Mouse (Mus musculus) embryonic facial prominence, embryonic 12.5 days (tissue): ENCODE results near the gene Akna. TPM values are rescaled to one million over a fixed set of nuclear protein-coding genes. Genes with fewer than 3 reads are reported as not detected.

Source experiments
- ATAC-seq: fragments of 200-750 bp; cut with Nextera tagmentation; 2 replicates; pipeline ENCODE4 v1.8.0; 2017; ENCODE audit not compliant: insufficient number of reproducible peaks, insufficient read depth, low FRiP score, low TSS enrichment
- H3K27ac ChIP-seq: fragments of 300-500 bp; sonication (generic); 2 replicates; pipeline ENCODE4 v1.5.1; 2016; ENCODE audit warnings: mild to moderate bottlenecking
- H3K27me3 ChIP-seq: fragments of 300-500 bp; sonication (generic); 2 replicates; pipeline ENCODE4 v1.6.1; 2016; ENCODE audit warnings: mild to moderate bottlenecking, moderate library complexity
- H3K36me3 ChIP-seq: fragments of 300-500 bp; sonication (generic); 2 replicates; pipeline ENCODE4 v1.6.1; 2016; ENCODE audit warnings: mild to moderate bottlenecking
- H3K4me1 ChIP-seq: fragments of 300-500 bp; sonication (generic); 2 replicates; pipeline ENCODE4 v1.6.1; 2016
- H3K4me2 ChIP-seq: fragments of 300-500 bp; sonication (generic); replicated peaks from 2 replicates; pipeline ENCODE4 v1.6.1; 2016; ENCODE audit warnings: mild to moderate bottlenecking, moderate library complexity
- H3K4me3 ChIP-seq: fragments of 300-500 bp; sonication (generic); 2 replicates; pipeline ENCODE4 v1.5.1; 2016; ENCODE audit warnings: mild to moderate bottlenecking
- H3K9ac ChIP-seq: fragments of 300-500 bp; sonication (generic); 2 replicates; pipeline ENCODE4 v1.6.1; 2016; ENCODE audit warnings: mild to moderate bottlenecking, moderate library complexity
- H3K9me3 ChIP-seq: fragments of 300-500 bp; sonication (generic); 2 replicates; pipeline ENCODE4 v1.6.1; 2016; ENCODE audit warnings: mild to moderate bottlenecking, moderate library complexity
- WGBS: fragments of 180-500 bp; shearing (Covaris S2); methylation state at CpG from one replicate; pipeline ENCODE4 v1.1.7; 2016; 5-methylcytosine and 5-hydroxymethylcytosine counted together
- polyA plus RNA-seq: library from polyadenylated mRNA; unstranded; fragments of >200 nt; fragmentation: Nextera tagmentation; extraction: Ambion mirVana; gene quantifications from 2 replicates; pipeline ENCODE4 v1.2.1, GENCODE M21; 2016

Gene Akna
- polyA plus RNA-seq, 1 experiment from 2014 or later = 11.6 TPM

GRCm38 (mm10) chr4:63377483-63377882, 25.7 kb downstream of the Akna start:
- Histone ChIP-seq H3K27ac (no peak overlapping the region), H3K9me3 (no peaks in the 10 kb centered on the region), H3K4me2 (no peak overlapping the region), H3K4me3 (no peak overlapping the region), H3K27me3 (no peaks in the 10 kb centered on the region), H3K4me1 (no peaks in the 10 kb centered on the region), H3K36me3 (peaks cover 97% of the 10 kb centered on the region), H3K9ac (no peak overlapping the region)
- no peak for ATAC-seq
- WGBS = 71% methylated on average over 7 of the region's 7 CpGs

DNA sequence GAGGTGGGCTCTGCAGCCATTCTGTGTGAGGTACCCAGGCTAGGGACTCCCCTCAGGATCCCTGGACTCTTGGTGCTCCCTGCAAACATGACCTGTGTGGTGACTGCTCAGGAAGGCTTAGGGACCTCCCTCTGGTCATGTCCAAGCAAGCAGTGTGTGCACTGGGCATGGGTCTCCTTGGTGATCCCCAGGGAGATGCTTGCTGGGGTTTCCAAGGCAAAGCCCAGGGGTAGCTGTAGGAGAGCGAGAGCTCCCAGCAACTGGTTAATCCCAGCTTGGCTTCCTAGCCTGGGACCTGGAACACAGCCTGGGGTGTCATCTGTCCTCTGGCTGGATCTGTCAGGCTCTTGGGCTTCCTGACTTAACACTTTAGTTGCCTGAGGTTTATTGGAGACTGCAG, 27.8 kb downstream of the Akna start:
- H3K4me1 ChIP-seq = no peaks in the 10 kb centered on the region
- H3K27me3 ChIP-seq = no peaks in the 10 kb centered on the region
- peaks cover 93% of the 10 kb centered on the region for H3K36me3 ChIP-seq
- no peak overlapping the region for H3K4me2 ChIP-seq
- 72% methylated on average over 1 of the region's 1 CpGs for WGBS
- no peak overlapping the region for H3K27ac ChIP-seq
- H3K9me3 ChIP-seq = no peaks in the 10 kb centered on the region
- no peak overlapping the region for H3K9ac ChIP-seq
- H3K4me3 ChIP-seq = no peak overlapping the region
- no peak for ATAC-seq

DNA sequence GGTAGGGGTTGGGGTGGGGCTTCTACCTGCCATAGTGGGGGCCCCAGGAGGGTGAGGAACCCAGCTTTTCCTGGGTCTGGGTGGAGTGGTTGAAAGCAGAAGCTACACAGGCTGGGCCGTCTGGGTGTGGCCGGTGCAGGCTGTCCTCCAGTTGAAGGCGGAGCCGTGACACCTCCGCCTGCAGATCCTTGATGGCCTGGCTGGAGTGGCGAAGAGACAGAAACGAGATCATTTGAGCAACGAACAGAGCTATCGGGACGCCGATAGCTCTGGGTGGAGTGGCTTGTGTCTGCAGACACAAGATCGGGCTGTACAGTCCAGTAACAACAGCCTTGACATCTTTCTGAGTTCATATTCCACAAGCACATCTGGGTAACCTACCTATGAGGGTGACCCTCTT, 28.8 kb downstream of the Akna start:
- Histone ChIP-seq H3K4me3 (no peak overlapping the region), H3K27me3 (no peaks in the 10 kb centered on the region), H3K9ac (no peak overlapping the region), H3K4me1 (no peaks in the 10 kb centered on the region), H3K27ac (no peak overlapping the region), H3K9me3 (no peaks in the 10 kb centered on the region), H3K4me2 (no peak overlapping the region), H3K36me3 (peaks cover 94% of the 10 kb centered on the region)
- 83% methylated on average over 12 of the region's 12 CpGs for WGBS
- ATAC-seq = no peak

DNA sequence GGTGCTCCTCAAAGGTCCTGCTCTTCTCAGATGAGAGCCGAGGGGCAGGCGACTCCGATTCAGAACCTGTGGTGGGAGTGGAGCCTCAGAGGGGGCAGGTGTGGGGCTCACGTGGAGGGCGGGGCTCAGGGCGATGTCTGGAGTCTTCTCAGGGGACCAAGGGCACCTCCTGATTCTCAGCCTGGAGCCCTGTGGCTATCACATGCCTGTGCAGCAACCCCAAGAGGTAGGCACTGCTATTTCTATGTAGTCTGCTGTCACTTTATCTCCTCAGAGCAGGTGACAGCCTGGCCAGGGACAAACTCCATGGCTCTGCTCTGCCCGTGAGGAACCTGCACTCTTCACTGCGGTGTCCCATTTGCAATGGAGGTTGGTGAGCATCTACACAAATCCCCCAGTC, 29.8 kb downstream of the Akna start:
- ATAC-seq = no peak
- Histone ChIP-seq H3K4me1 (no peaks in the 10 kb centered on the region), H3K36me3 (peaks cover 91% of the 10 kb centered on the region), H3K9me3 (no peaks in the 10 kb centered on the region), H3K27ac (no peak overlapping the region), H3K27me3 (no peaks in the 10 kb centered on the region), H3K9ac (no peak overlapping the region), H3K4me2 (no peak overlapping the region), H3K4me3 (no peak overlapping the region)
- 87% methylated on average over 8 of the region's 8 CpGs for WGBS

DNA sequence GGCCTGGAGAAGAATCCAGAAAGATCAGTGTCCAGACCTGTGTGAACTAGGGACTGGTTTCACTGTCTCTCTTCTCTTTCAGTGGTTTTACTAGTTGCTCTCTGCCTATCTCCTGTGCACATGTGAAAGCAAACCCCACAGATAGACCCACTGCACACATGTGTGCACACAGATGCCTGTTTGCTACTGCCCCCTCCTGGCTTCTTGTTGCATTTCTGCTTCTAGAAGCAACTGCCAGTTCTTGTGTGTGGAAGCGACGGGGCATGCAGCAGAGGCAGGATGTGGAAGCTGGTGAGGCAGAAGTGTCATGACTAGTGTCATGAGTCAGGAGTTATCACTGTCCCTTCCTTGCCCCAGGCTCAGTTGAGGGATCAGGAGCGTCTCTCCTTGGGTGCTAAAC, 31.3 kb downstream of the Akna start:
- H3K27ac ChIP-seq = no peak overlapping the region

DNA sequence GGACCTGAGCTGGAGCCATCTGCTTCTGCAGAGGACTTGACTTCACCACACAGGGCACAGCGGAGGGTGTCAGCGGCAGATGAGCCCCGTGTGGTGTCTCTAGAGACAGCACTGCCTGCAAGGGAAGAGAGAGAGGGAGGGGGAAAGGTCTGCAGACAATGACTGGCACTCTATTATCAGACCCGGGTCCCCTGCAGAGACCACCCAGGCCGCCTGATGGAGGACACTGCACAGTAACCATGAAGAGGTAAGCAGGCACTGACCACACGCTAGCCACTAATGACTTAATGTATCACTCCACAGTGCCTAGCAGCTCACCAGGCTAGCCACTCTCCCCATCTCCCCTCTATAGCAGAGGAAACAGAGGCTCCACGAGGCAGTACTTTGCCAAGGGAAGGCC, 32.3 kb downstream of the Akna start:
- H3K27me3 ChIP-seq = no peaks in the 10 kb centered on the region
- no peak overlapping the region for H3K4me2 ChIP-seq
- no peak overlapping the region for H3K9ac ChIP-seq
- H3K27ac ChIP-seq = no peak overlapping the region
- WGBS = 50% methylated on average over 7 of the region's 7 CpGs
- H3K4me1 ChIP-seq = no peaks in the 10 kb centered on the region
- no peaks in the 10 kb centered on the region for H3K9me3 ChIP-seq
- no peak for ATAC-seq
- H3K36me3 ChIP-seq = peaks cover 77% of the 10 kb centered on the region
- H3K4me3 ChIP-seq = no peak overlapping the region

More for the DNA sequence above, 31.3 kb downstream of the Akna start:
- no peak overlapping the region for H3K9ac ChIP-seq
- H3K36me3 ChIP-seq = peaks cover 87% of the 10 kb centered on the region
- H3K27me3 ChIP-seq = no peaks in the 10 kb centered on the region
- H3K4me3 ChIP-seq = no peak overlapping the region
- no peaks in the 10 kb centered on the region for H3K9me3 ChIP-seq
- no peak overlapping the region for H3K4me2 ChIP-seq
- no peak for ATAC-seq
- no peaks in the 10 kb centered on the region for H3K4me1 ChIP-seq
- WGBS = 65% methylated on average over 3 of the region's 3 CpGs

DNA sequence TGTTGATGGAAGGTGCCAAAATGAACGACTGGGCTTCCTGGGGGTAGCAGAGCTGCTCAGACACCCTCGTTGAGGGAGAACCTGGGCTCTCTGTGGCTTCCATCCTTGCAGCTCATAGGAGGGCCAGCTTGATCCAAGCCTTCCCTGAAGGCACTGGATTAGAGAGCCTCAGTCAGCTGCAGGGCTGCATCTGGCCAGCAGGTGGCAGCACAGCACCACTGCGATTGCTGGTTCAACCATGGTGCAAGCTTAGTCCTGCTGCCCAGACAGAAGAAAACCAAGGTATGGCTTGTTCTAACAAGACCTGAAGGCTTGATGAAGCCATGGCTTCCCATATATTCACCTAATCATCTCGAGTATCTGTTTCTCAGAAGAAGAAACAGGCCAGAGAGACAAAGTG, 34.6 kb downstream of the Akna start:
- Histone ChIP-seq H3K4me3 (no peak overlapping the region), H3K9ac (no peak overlapping the region), H3K4me2 (no peak overlapping the region), H3K9me3 (no peaks in the 10 kb centered on the region), H3K27ac (no peak overlapping the region), H3K27me3 (no peaks in the 10 kb centered on the region), H3K4me1 (no peaks in the 10 kb centered on the region), H3K36me3 (peaks cover 54% of the 10 kb centered on the region)
- ATAC-seq = no peak
- WGBS = 14% methylated on average over 4 of the region's 4 CpGs

DNA sequence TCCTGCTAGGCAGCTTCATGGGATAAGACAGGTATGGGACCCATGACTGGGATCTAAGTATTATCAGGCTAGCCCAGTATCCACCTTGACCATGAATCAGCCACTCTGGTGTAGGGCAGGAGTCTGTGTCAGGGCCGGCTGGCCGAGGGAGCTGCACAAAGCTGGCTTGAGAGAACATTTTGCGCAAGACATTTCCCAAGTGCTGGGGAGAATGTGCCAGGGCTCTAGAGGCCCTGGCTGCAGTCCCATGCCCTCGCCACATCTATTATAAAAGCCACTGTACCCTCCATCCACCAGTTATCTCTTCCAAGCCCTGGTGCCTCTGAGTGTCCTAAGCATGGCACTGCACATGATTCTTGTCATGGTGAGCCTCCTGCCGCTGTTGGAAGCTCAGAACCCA, 41.0 kb downstream of the Akna start, which contains the start of gene Orm2:
Orm2 (plus strand) TSS at position 300 of the 400 bp plus-strand sequence.
- Histone ChIP-seq H3K36me3 (no peaks in the 10 kb centered on the region), H3K4me1 (no peaks in the 10 kb centered on the region), H3K27ac (no peak within 1 kb of the TSS), H3K9ac (no peak within 1 kb of the TSS), H3K27me3 (no peaks in the 10 kb centered on the region), H3K4me3 (no peak within 1 kb of the TSS), H3K9me3 (no peaks in the 10 kb centered on the region), H3K4me2 (no peak within 1 kb of the TSS)
- no peak for ATAC-seq
- 93% methylated on average over 5 of the region's 5 CpGs for WGBS

- H3K27ac ChIP-seq = no peak overlapping the region
- ATAC-seq = no peak
- H3K4me1 ChIP-seq = no peaks in the 10 kb centered on the region
Measured at GRCm38 (mm10) chr4:63359861-63360260, 43.3 kb downstream of the Akna start.

DNA sequence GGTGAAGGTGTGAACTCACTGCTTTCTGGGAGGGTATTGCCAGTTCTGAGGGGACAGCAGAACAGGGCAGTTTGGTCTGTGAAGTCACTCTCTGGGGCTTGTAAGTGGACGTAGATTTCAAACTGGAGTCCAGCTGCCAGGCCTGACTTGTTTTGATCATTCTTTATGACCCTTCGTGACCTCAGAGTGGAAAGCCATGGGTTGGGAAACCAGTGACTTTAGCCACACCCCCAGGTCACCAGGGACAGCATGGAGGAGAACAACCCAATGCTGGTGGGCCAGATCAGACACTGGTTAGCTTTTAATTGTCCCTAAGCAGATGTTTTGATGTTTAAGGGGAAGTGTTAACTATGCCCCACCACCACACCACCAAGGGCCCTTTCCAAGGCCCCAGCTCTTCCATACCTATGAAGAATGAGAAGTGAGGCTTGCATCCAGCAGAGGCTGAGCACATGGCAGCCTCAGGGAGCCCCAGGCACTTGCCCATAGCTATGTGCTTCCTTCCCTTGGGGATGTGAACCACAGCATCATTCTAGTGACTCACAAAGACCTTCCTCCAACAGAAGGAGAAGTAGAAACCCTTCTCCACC, 46.1 kb downstream of the Akna start:
- no peaks in the 10 kb centered on the region for H3K9me3 ChIP-seq
- no peak overlapping the region for H3K27ac ChIP-seq
- no peak overlapping the region for H3K9ac ChIP-seq
- no peaks in the 10 kb centered on the region for H3K4me1 ChIP-seq
- H3K36me3 ChIP-seq = no peaks in the 10 kb centered on the region
- H3K27me3 ChIP-seq = no peaks in the 10 kb centered on the region
- ATAC-seq = no peak
- H3K4me3 ChIP-seq = no peak overlapping the region
- 56% methylated on average over 2 of the region's 2 CpGs for WGBS
- H3K4me2 ChIP-seq = no peak overlapping the region

More at GRCm38 (mm10) chr4:63359861-63360260, 43.3 kb downstream of the Akna start:
- H3K4me2 ChIP-seq = no peak overlapping the region
- WGBS = 67% methylated on average over 6 of the region's 6 CpGs
- H3K9ac ChIP-seq = no peak overlapping the region
- H3K9me3 ChIP-seq = no peaks in the 10 kb centered on the region
- no peaks in the 10 kb centered on the region for H3K27me3 ChIP-seq
- no peak overlapping the region for H3K4me3 ChIP-seq
- H3K36me3 ChIP-seq = no peaks in the 10 kb centered on the region

DNA sequence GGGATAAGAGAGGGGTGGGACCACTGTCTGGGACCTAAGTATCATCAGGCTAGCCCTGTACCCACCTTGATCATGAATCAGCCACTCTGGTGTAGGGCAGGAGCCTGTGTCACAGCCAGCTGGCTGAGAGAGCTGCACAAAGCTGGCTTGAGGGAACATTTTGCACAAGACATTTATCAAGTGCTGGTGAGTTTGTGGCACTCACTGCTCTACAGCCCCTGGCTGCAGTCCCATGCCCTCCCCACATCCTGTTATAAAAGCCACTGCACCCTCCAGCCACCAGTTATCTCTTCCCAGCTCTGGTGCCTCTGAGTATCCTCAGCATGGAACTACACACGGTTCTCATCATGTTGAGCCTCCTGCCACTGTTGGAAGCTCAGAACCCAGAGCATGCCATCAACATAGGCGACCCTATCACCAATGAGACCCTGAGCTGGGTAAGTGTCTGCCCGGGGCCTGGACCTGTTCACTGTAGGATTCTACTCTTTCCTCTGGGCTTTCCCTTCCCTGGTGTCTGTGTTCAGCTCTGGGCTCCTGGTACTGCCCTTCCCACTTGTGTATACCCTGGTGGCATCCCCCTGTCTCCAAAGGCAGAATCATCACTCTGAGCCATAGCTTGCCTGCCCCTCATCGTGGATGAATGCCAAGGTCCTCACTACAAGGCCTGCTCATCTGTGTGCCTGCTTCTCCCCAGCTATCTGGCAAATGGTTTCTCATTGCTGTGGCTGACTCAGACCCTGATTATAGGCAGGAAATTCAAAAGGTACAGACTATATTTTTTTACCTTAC, 47.1 kb downstream of the Akna start, which contains the start of gene Orm3:
Orm3 (plus strand) TSS at position 286 of the 789 bp plus-strand sequence.
- no peaks in the 10 kb centered on the region for H3K9me3 ChIP-seq
- H3K4me3 ChIP-seq = no peak within 1 kb of the TSS
- no peaks in the 10 kb centered on the region for H3K4me1 ChIP-seq
- H3K27ac ChIP-seq = no peak within 1 kb of the TSS
- H3K27me3 ChIP-seq = no peaks in the 10 kb centered on the region
- 88% methylated on average over 4 of the region's 4 CpGs for WGBS
- no peak for ATAC-seq
- no peak within 1 kb of the TSS for H3K4me2 ChIP-seq
- H3K36me3 ChIP-seq = no peaks in the 10 kb centered on the region
- no peak within 1 kb of the TSS for H3K9ac ChIP-seq

GRCm38 (mm10) chr4:63348524-63348923, 54.6 kb downstream of the Akna start:
- no peak overlapping the region for H3K4me3 ChIP-seq
- H3K4me1 ChIP-seq = no peaks in the 10 kb centered on the region
- no peaks in the 10 kb centered on the region for H3K27me3 ChIP-seq
- no peak overlapping the region for H3K4me2 ChIP-seq
- H3K27ac ChIP-seq = no peak overlapping the region
- no peak for ATAC-seq
- no peaks in the 10 kb centered on the region for H3K36me3 ChIP-seq
- 67% methylated on average over 6 of the region's 6 CpGs for WGBS
- H3K9ac ChIP-seq = no peak overlapping the region
- no peaks in the 10 kb centered on the region for H3K9me3 ChIP-seq
